Mouse (Mus musculus) CH12.LX (cell line): ENCODE measurements around the gene Nek5.

Experiments
- CHD2 ChIP-seq: IDR thresholded peaks from 2 replicates; pipeline ENCODE4 v1.6.1; 2011; ENCODE audit warnings: low read length, improper control_type of control experiment
- CTCF ChIP-seq, 2 experiments: IDR thresholded peaks in 1 of 2; conservative IDR thresholded peaks in 1 of 2; 2 replicates each; pipeline ENCODE4 v1.5.1; 2011 to 2012; ENCODE audit warnings: low read depth in 2 of 2, low read length in 2 of 2, improper control_type of control experiment in 1 of 2, inconsistent platforms in 1 of 2, mild to moderate bottlenecking in 1 of 2, moderate library complexity in 1 of 2
- E2F4 ChIP-seq: IDR thresholded peaks from 2 replicates; pipeline ENCODE4 v1.6.1; 2011; ENCODE audit warnings: low read depth, low read length, improper control_type of control experiment; ENCODE audit not compliant: insufficient replicate concordance
- EP300 ChIP-seq: IDR thresholded peaks from 2 replicates; pipeline ENCODE4 v1.6.1; 2011; ENCODE audit warnings: low read length, improper control_type of control experiment
- GABPA ChIP-seq: IDR thresholded peaks from 2 replicates; pipeline ENCODE4 v1.6.1; 2012; ENCODE audit warnings: low read depth, low read length, improper control_type of control experiment, inconsistent platforms; ENCODE audit not compliant: insufficient replicate concordance
- HCFC1 ChIP-seq: IDR thresholded peaks from 2 replicates; pipeline ENCODE4 v1.6.1; 2012; ENCODE audit warnings: low read depth, mild to moderate bottlenecking, inconsistent platforms, low read length, improper control_type of control experiment
- JUN ChIP-seq: IDR thresholded peaks from 2 replicates; pipeline ENCODE4 v1.6.1; 2011; ENCODE audit warnings: low read depth, mild to moderate bottlenecking, low read length, improper control_type of control experiment, moderate library complexity; ENCODE audit not compliant: insufficient read depth
- MAFK ChIP-seq: IDR thresholded peaks from 2 replicates; pipeline ENCODE4 v1.6.1; 2011; ENCODE audit warnings: low read length, improper control_type of control experiment; ENCODE audit not compliant: insufficient replicate concordance
- MXI1 ChIP-seq: IDR thresholded peaks from 2 replicates; pipeline ENCODE4 v1.6.1; 2011; ENCODE audit warnings: mild to moderate bottlenecking, low read depth, low read length, improper control_type of control experiment
- USF1 ChIP-seq: IDR thresholded peaks from 2 replicates; pipeline ENCODE4 v1.6.1; 2014; ENCODE audit warnings: low read depth, mild to moderate bottlenecking, inconsistent platforms, low read length, improper control_type of control experiment
- USF2 ChIP-seq: conservative IDR thresholded peaks from 2 replicates; pipeline ENCODE4 v1.6.1; 2011; ENCODE audit warnings: low read depth, low read length, improper control_type of control experiment
- ZNF384 ChIP-seq: IDR thresholded peaks from 2 replicates; pipeline ENCODE4 v1.6.1; 2012; ENCODE audit warnings: low read depth, low read length, improper control_type of control experiment, inconsistent platforms

GRCm38 (mm10) chr8:22162206-22162605, 37.4 kb upstream of the Nek5 start:
- TF ChIP-seq EP300 (no peak), CTCF (conservative IDR thresholded peaks at IDR 0.05 in 1 of 2, IDR thresholded peaks at IDR 0.05 in 1 of 2; ENCODE audit: low read depth in 2 of 2, low read length in 2 of 2) (no peak), CHD2 (no peak), ZNF384 (no peak), USF2 (no peak), JUN (no peak), USF1 (no peak), HCFC1 (no peak), MAFK (no peak), E2F4 (no peak), GABPA (no peak), MXI1 (no peak)
